Mouse (Mus musculus) bone marrow, adult 2 months (tissue): Measurements from ENCODE around the gene BC005624.

Experiments
- CTCF ChIP-seq: fragments of 200-500 bp; IDR thresholded peaks from 2 replicates; pipeline ENCODE4 v1.5.1; 2011; ENCODE audit warnings: low read length, control low read depth; ENCODE audit not compliant: control insufficient read depth, insufficient read depth
- POLR2A ChIP-seq: fragments of 200-500 bp; IDR thresholded peaks from 2 replicates; pipeline ENCODE4 v1.6.1; 2011; ENCODE audit warnings: low read depth, mild to moderate bottlenecking, control low read depth, low read length, borderline replicate concordance; ENCODE audit not compliant: control insufficient read depth

GRCm38 (mm10) chr2:31023940-31024339, 41.9 kb upstream of the BC005624 start:
- TF ChIP-seq CTCF (no peak), POLR2A (no peak)
